Mouse (Mus musculus): ENCODE measurements around the gene March1. TPM values are rescaled to one million over a fixed set of nuclear protein-coding genes. Genes with fewer than 3 reads are reported as not detected.

Gene March1
- polyA plus RNA-seq, 1 experiment: 19.5 TPM

DNA sequence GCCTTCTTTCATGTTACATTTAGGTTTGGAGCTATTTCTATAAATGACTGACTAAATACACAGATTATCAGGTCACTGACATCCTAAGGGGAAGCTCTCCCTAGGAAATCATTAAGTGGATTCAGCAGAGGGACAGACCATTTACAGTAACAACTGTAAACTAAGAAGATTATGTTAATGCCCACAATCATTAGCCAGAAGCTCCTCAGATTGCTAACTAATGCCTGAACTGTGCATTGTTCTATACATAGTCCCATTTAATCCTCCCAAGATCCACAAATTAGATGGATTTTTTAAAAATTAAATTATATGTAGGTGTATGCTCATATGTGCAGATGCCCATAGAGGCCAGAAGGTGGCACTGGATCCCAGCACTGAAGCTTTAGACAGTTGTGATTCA lies 815.9 kb downstream of the March1 start:
- TF ChIP-seq CTCF (IDR thresholded peaks at IDR 0.05; ENCODE audit: borderline replicate concordance, extremely low read depth, insufficient read depth, insufficient read length): no peak
- TF ChIP-seq POLR2A (IDR thresholded peaks at IDR 0.05; ENCODE audit: borderline replicate concordance, extremely low read depth, insufficient read depth, insufficient read length, poor library complexity, severe bottlenecking): no peak
- no peak for DNase-seq (ENCODE audit: low read depth)

DNA sequence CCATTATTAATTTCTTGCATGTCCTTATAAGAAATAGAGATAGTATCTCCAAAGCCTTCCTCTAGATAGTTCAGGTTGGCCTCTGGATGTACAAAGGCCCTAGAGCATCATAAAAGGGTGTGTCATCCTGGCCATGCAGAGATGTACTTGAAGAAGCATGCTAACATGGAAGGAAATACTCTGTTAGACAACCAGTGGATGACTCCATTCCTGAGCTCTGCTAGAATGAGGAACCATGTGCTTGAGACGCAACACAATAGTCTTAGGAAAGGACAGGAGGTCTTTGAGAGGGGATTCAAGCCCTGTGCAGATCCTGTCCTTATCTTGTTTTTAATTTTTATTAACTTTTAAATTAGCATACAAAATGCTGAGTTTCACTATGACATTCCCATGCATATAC lies 819.1 kb downstream of the March1 start:
- no peak for DNase-seq (ENCODE audit: low read depth)
- TF ChIP-seq POLR2A (IDR thresholded peaks at IDR 0.05; ENCODE audit: borderline replicate concordance, extremely low read depth, insufficient read depth, insufficient read length, poor library complexity, severe bottlenecking): no peak
- no peak for TF ChIP-seq CTCF (IDR thresholded peaks at IDR 0.05; ENCODE audit: borderline replicate concordance, extremely low read depth, insufficient read depth, insufficient read length)

DNA sequence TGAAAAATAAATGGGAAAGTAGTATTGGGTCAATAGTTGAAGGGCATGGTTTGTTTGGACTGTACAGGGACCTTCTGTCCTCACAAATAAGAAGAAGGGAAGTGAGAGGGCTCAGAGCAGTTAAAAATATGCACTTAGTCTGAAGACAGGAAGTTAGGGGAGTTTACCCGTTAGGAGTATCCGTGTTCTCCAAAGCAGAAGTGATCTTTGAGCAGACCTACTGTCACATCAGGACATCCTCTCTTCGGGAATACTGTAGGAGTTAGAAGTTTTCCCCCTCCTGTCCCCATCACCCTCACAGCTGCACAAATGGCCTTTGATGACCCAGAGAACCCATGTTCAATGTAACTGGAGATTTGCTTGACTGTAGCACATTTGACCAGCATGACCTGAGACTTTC lies 820.2 kb downstream of the March1 start:
- DNase-seq (ENCODE audit: low read depth): no peak
- TF ChIP-seq POLR2A (IDR thresholded peaks at IDR 0.05; ENCODE audit: borderline replicate concordance, extremely low read depth, insufficient read depth, insufficient read length, poor library complexity, severe bottlenecking) (no peak), CTCF (IDR thresholded peaks at IDR 0.05; ENCODE audit: borderline replicate concordance, extremely low read depth, insufficient read depth, insufficient read length) (no peak)

DNA sequence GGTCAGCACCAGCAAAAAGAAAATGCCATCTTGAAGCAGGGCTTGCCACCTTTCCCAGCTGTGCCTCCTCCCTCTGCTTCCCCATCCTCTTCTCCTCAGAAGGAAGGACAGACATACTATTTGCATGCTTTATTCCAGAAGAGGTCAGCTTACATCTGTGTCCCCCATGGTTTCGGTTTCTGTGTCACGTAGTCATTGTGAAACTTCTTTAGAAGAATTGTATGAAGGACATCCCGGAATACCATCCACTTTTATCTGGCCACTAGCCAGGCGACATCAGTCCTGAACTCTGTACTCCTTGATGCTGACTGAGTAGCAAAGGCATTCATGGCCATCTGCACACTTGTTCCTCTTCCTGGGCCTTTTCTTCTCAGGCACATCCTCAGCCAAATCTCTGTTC lies 820.8 kb downstream of the March1 start:
- TF ChIP-seq CTCF (IDR thresholded peaks at IDR 0.05; ENCODE audit: borderline replicate concordance, extremely low read depth, insufficient read depth, insufficient read length) (no peak), POLR2A (IDR thresholded peaks at IDR 0.05; ENCODE audit: borderline replicate concordance, extremely low read depth, insufficient read depth, insufficient read length, poor library complexity, severe bottlenecking) (no peak)
- no peak for DNase-seq (ENCODE audit: low read depth)

DNA sequence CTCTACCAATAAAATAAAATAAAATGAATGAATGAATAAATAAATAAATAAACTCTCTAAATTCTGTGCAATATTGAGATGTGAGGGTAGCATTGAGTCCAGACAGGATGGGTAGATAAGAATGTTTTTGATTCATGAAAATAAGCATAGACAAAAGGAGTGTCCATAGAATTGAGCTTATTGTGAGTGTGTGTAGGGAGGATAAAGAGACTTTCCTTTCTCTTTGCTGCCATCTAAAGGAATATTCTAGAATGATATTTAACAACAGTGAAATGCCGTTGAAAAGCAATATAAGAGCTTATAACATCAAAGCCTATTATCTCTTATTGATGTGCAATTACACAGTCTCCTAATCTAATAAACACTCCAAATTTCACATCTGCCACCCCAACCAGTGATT lies 823.4 kb downstream of the March1 start:
- no peak for TF ChIP-seq POLR2A (IDR thresholded peaks at IDR 0.05; ENCODE audit: borderline replicate concordance, extremely low read depth, insufficient read depth, insufficient read length, poor library complexity, severe bottlenecking)
- no peak for TF ChIP-seq CTCF (IDR thresholded peaks at IDR 0.05; ENCODE audit: borderline replicate concordance, extremely low read depth, insufficient read depth, insufficient read length)
- peak; percentile 74 for DNase-seq (ENCODE audit: low read depth)

DNA sequence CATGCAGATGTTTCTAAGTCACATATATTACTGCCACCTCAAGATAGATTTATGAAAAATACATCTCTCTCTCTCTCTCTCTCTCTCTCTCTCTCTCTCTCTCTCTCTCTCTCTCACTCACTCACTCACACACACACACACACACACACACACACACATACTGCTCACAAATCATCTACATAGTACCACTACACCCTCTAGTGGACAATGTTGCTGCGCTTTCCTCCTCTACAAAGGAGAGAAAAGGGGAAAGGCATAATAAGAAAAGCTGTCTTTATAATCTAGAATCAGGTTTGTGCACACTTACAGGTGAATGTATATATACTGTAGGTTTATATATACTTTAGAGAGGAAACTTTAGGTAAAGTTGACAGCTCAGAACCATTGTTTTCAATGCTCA lies 825.1 kb downstream of the March1 start:
- peak; percentile 76 for DNase-seq (ENCODE audit: low read depth)

DNA sequence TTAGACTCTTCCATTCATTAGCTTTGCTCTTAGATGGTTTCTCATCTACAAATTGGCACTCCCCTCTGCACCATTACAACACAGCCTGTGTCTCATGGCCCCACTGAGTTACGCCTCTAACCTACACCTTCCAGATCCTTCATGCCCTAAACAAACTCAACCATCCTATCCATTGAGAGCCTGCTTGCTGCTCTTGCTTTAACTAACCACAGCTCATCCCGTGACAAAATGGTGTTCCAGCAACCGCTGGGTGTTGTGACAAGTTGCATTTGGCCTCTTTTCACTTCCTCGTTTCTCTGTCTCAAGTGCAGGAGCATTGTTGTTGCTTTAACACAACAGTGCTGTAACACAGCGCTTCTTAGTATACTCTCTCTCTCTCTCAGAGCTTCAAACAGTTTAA lies 826.4 kb downstream of the March1 start:
- TF ChIP-seq POLR2A (IDR thresholded peaks at IDR 0.05; ENCODE audit: borderline replicate concordance, extremely low read depth, insufficient read depth, insufficient read length, poor library complexity, severe bottlenecking): no peak
- TF ChIP-seq CTCF (IDR thresholded peaks at IDR 0.05; ENCODE audit: borderline replicate concordance, extremely low read depth, insufficient read depth, insufficient read length): no peak

More for the DNA sequence above, 825.1 kb downstream of the March1 start:
- TF ChIP-seq POLR2A (IDR thresholded peaks at IDR 0.05; ENCODE audit: borderline replicate concordance, extremely low read depth, insufficient read depth, insufficient read length, poor library complexity, severe bottlenecking) (no peak), CTCF (IDR thresholded peaks at IDR 0.05; ENCODE audit: borderline replicate concordance, extremely low read depth, insufficient read depth, insufficient read length) (peak; percentile 32; the same call in 1 of the 2 replicates)

DNA sequence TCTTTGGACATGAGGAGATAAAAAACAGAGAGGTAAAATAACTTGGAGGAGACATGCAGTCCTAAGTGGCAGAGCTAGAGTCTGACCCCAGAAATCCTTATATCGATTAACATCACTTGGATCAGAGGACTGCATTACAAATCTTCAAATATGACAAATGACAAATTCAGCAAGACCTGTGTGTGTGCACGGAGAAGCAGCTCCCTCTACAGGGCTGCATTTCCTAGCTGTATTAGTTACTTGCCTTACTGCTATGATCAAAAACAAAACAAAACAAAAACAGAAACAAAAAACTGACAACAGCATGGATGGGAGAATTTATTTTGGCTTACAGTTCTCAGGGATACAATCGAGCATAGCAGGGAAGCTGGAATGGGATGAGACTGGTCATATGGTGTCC lies 827.7 kb downstream of the March1 start:
- no peak for DNase-seq (ENCODE audit: low read depth)

More for the DNA sequence above, 826.4 kb downstream of the March1 start:
- DNase-seq (ENCODE audit: low read depth): no peak

DNA sequence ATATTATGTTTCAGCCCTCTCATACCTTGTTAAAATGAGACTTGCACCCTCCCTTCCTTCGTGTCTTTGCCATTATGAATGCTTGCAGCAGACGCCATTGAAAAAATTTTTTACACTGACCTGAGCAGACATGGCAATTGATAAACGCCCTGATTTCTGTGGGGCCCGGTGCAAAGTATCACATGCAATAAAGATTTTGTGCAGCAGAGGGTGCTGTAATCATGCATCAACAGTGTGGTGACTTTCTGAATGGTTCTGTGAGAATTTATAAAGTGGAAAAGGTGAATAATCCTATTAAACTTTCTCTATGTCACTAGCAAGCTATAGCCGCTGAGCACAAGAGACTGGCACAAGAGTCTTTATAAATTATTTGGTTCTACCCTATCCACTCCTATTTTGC lies 833.0 kb downstream of the March1 start:
- TF ChIP-seq CTCF (IDR thresholded peaks at IDR 0.05; ENCODE audit: borderline replicate concordance, extremely low read depth, insufficient read depth, insufficient read length): peak; percentile 60; the same call in 1 of the 2 replicates
- TF ChIP-seq POLR2A (IDR thresholded peaks at IDR 0.05; ENCODE audit: borderline replicate concordance, extremely low read depth, insufficient read depth, insufficient read length, poor library complexity, severe bottlenecking): no peak
- DNase-seq (ENCODE audit: low read depth): peak; percentile 25

More for the DNA sequence above, 827.7 kb downstream of the March1 start:
- TF ChIP-seq CTCF (IDR thresholded peaks at IDR 0.05; ENCODE audit: borderline replicate concordance, extremely low read depth, insufficient read depth, insufficient read length) (0 out of 2 replicates have a peak, but pooled peaks have one; percentile 7), POLR2A (IDR thresholded peaks at IDR 0.05; ENCODE audit: borderline replicate concordance, extremely low read depth, insufficient read depth, insufficient read length, poor library complexity, severe bottlenecking) (no peak)

DNA sequence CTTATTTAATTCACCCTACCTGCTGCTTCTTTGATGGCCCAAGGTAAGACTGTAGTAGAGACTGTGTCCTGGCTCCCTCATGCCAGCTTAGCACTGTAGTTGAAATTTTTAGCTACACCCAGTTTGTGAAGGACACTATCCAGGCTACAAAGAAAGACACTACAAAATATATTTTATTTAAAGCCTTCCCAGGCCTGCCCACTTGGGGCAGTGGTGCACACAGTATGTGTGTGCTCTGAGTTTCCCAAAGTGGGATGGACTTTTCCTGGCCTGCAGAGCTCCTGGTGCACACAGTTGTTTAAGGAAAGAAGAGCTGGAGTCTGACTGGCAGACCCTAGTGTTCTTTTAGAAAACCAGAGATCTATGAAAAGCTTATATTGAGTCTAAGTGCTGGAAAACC lies 839.4 kb downstream of the March1 start:
- no peak for DNase-seq (ENCODE audit: low read depth)
- TF ChIP-seq CTCF (IDR thresholded peaks at IDR 0.05; ENCODE audit: borderline replicate concordance, extremely low read depth, insufficient read depth, insufficient read length) (peak; percentile 34; the same call in 1 of the 2 replicates), POLR2A (IDR thresholded peaks at IDR 0.05; ENCODE audit: borderline replicate concordance, extremely low read depth, insufficient read depth, insufficient read length, poor library complexity, severe bottlenecking) (no peak)

DNA sequence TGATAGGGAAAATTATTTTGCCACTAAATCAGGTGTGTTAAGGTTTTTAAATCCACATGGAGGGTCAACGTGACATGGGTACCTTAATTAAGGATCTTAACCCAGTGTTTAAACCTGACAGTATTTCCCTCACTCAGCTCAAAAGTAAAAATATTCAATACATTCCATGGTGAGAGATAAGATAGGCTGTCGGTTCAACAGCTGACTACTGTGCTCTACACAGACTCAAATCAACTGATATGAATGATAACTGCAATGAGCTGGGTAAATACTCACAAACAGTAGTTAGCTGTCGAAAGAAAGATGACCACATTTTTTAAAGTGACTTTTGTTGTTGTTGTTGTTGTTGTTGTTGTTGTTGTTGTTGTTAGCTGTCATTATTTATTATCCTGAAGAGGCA lies 852.1 kb downstream of the March1 start:
- TF ChIP-seq POLR2A (IDR thresholded peaks at IDR 0.05; ENCODE audit: borderline replicate concordance, extremely low read depth, insufficient read depth, insufficient read length, poor library complexity, severe bottlenecking) (no peak), CTCF (IDR thresholded peaks at IDR 0.05; ENCODE audit: borderline replicate concordance, extremely low read depth, insufficient read depth, insufficient read length) (no peak)
- no peak for DNase-seq (ENCODE audit: low read depth)

DNA sequence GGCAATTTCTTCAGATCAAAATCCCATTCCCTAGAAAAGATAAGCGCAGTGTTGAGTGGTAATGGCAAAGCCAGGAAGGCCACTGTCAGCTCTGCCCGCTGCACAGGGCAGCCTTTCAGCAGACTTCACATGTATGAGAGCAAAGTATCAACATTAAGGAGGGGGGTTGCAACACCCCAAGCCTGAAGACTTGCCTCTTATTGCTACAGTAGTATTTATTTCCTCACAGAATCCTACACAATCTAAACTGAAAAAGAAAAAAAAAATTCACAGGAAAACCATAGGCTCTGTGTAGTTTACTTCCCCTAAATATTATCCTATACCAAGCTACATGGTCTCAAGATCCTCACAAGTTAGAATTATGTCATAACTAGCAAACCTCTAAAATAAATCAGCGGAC lies 859.2 kb downstream of the March1 start:
- no peak for DNase-seq (ENCODE audit: low read depth)
- no peak for TF ChIP-seq POLR2A (IDR thresholded peaks at IDR 0.05; ENCODE audit: borderline replicate concordance, extremely low read depth, insufficient read depth, insufficient read length, poor library complexity, severe bottlenecking)
- no peak for TF ChIP-seq CTCF (IDR thresholded peaks at IDR 0.05; ENCODE audit: borderline replicate concordance, extremely low read depth, insufficient read depth, insufficient read length)
